Mouse (Mus musculus): ENCODE data around the gene Olfr1150-ps1. TPM values are rescaled to one million over a fixed set of nuclear protein-coding genes. Genes with fewer than 3 reads are reported as not detected.

Gene Olfr1150-ps1
- polyA plus RNA-seq (2021; fragmentation: Nextera tagmentation), result not detected in 2 replicates
- long read RNA-seq, experiment 1, result 0 reads
- long read RNA-seq, experiment 2, result 0 reads

DNA sequence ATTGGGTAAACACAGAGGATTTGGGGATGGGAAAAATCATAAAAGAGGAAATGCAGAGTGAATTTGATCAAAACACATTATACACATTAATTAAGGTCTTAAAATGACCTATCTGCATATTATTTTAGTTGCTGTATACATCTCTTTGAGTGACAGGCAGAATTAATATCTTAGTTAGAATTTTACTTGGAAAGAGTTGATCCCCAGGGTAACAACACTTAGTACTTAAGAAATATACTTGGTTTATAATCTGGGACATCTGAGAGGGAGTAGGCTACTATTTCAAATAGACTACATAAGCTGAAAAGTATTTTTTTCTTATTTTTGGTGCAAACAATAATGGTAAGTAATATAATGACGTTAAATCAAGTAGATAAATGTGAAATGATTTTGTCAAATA is at the start of gene Olfr1150-ps1:
Gene Olfr1150-ps1, plus strand, starts transcription at position 301 of the 400 bp plus-strand sequence.

DNA sequence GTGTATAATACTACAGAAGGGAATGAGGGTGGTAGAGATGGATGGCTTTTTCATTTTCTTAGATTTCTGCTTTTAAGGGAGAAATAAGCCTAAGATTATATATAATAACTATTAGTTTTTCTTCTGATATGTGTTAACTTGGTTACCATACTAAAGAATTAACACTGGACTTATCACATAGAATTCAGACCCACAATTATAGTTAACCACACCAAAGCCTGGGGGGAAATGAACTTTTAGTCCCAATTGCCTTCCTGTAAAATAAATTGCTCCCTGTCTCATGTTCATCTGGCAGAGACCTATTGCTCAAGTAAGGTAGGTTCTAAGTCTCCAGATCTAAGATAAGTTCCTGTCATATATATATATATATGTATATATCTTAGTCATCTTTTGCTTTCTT is 43.5 kb upstream of the Olfr1150-ps1 start, which contains the start of gene Olfr1143:
Gene Olfr1143, plus strand, starts transcription at position 301 of the 400 bp plus-strand sequence.

DNA sequence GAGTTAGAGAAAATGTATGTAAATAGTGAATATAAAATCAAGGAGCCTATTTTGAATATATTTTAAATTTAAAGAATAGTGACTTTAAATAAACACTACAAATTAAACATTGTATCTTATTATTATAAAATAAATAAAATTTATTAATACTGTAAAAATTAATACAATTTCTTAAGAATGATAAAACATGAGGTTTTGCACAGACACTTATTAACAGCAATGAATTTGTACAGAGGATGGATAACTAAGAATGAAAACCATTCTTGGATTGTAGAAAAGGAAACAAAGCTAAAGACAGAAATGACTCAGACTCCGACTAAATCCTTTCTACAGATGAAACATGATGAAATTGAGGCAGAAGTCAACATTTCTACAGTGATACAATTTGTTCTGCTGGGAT is 34.3 kb upstream of the Olfr1150-ps1 start, which contains the start of gene Olfr1145:
Gene Olfr1145, plus strand, starts transcription at position 301 of the 400 bp plus-strand sequence.

DNA sequence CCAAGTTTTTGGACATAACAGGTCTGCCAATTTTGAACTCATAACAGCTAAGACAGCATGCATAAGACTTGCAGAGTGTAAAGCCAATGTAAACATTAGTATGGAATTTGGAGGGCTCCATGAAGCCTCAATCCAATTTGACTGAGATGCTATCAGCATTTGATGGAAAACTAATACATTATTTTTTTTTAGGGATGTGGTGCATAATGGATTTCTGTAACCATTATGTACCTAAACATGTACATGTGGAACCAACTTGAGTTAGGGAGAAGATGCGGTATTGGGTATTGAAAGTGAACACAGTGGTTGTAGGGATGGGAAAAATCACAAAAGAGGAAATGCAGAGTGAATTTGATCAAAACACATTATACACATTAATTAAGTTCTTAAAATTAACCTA is 13.6 kb upstream of the Olfr1150-ps1 start, which contains the start of gene Olfr1148:
Gene Olfr1148, plus strand, starts transcription at position 301 of the 400 bp plus-strand sequence.

DNA sequence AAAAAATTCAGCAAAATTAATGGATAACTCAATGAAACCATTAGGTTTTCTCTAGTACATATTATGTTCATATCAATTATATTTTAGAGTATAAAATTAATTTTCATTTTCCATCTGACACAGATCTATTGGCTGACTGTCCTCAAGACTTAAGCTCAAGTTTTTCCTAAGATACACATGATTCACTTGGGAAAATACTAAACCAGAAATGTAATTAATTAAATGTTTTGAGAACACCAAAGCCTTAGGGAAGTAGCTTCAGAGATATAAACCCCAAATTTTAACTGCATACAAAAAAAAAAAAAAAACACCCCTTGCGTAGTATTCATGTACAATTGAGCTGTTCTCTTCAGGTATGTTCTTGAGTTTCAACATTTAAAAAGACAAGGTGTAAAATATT is 11.8 kb downstream of the Olfr1150-ps1 start, which contains the start of gene Olfr1151:
Gene Olfr1151, plus strand, starts transcription at position 301 of the 400 bp plus-strand sequence.

DNA sequence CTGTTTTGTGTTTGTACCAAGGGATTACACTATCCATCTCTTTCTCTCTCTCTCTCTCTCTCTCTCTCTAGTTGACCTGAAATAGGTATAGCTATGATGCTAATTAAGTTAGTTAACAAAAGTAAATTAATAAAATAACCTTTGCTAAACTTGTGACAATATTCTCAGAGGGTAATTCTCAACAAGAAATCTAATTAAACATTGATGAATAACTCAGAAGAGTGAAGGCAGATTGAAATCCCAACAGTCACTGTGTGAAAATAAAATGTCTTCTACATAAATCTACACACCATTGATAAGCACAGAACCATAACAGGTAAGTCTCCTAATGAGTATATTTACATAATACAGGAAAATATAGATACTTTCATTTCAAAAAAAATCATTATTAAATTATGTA is 22.4 kb downstream of the Olfr1150-ps1 start, which contains the start of gene Olfr1152:
Gene Olfr1152, plus strand, starts transcription at position 301 of the 400 bp plus-strand sequence.

DNA sequence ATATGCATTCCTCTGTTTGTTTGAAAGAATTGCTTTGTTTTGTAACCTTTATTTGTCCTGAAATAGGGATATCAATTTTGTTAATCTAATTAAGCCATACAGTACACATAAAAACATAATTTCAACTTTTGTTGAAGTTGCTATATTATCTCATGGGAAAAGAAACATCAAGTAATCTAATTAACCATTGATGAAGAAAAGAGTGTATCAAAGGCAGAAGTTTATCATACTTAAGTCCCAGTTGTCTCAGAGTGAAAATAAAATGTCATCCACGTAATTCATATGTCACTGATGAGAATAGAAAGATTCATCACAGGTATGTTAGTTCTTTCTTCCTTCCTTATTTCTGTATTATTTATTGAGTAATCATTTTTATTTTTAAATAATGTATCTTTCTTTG is 50.9 kb downstream of the Olfr1150-ps1 start, which contains the start of gene Olfr1153:
Gene Olfr1153, plus strand, starts transcription at position 301 of the 400 bp plus-strand sequence.

Other genes starting within 250 kb of the Olfr1150-ps1 start
- not detected in 2 replicates for gene Olfr1130, start 237.8 kb upstream of the Olfr1150-ps1 start, polyA plus RNA-seq (2021; fragmentation: Nextera tagmentation)
- not detected in 2 replicates for gene Olfr1131, start 216.9 kb upstream of the Olfr1150-ps1 start, polyA plus RNA-seq (2021; fragmentation: Nextera tagmentation)
- gene Olfr1132, start 206.5 kb upstream of the Olfr1150-ps1 start, polyA plus RNA-seq (2021; fragmentation: Nextera tagmentation), result not detected in 2 replicates
- not detected in 2 replicates for gene Olfr1133, start 196.6 kb upstream of the Olfr1150-ps1 start, polyA plus RNA-seq (2021; fragmentation: Nextera tagmentation)
- gene Olfr1134, start 185.5 kb upstream of the Olfr1150-ps1 start, polyA plus RNA-seq (2021; fragmentation: Nextera tagmentation), result not detected in 2 replicates
- gene Olfr1135, start 170.3 kb upstream of the Olfr1150-ps1 start, polyA plus RNA-seq (2021; fragmentation: Nextera tagmentation), result not detected in 2 replicates
- gene Olfr1136, start 150.0 kb upstream of the Olfr1150-ps1 start, polyA plus RNA-seq (2021; fragmentation: Nextera tagmentation), result not detected in 2 replicates
- gene Olfr1137, start 130.8 kb upstream of the Olfr1150-ps1 start, polyA plus RNA-seq (2021; fragmentation: Nextera tagmentation), result not detected in 2 replicates
- gene Olfr1138, start 104.0 kb upstream of the Olfr1150-ps1 start, polyA plus RNA-seq (2021; fragmentation: Nextera tagmentation), result not detected in 2 replicates
- not detected in 2 replicates for gene Olfr1140, start 100.2 kb upstream of the Olfr1150-ps1 start, polyA plus RNA-seq (2021; fragmentation: Nextera tagmentation)
- gene Olfr1141, start 90.0 kb upstream of the Olfr1150-ps1 start, polyA plus RNA-seq (2021; fragmentation: Nextera tagmentation), result not detected in 2 replicates
- not detected in 2 replicates for gene Olfr152, start 64.5 kb upstream of the Olfr1150-ps1 start, polyA plus RNA-seq (2021; fragmentation: Nextera tagmentation)
- not detected in 2 replicates for gene Olfr1143, start 43.4 kb upstream of the Olfr1150-ps1 start, polyA plus RNA-seq (2021; fragmentation: Nextera tagmentation)
- not detected in 2 replicates for gene Olfr1145, start 34.2 kb upstream of the Olfr1150-ps1 start, polyA plus RNA-seq (2021; fragmentation: Nextera tagmentation)
- not detected in 2 replicates for gene Olfr1148, start 13.5 kb upstream of the Olfr1150-ps1 start, polyA plus RNA-seq (2021; fragmentation: Nextera tagmentation)
- not detected in 2 replicates for gene Olfr1151, start 11.9 kb downstream of the Olfr1150-ps1 start, polyA plus RNA-seq (2021; fragmentation: Nextera tagmentation)
- gene Olfr1152, start 22.5 kb downstream of the Olfr1150-ps1 start, polyA plus RNA-seq (2021; fragmentation: Nextera tagmentation), result not detected in 2 replicates
- not detected in 2 replicates for gene Olfr1153, start 51.0 kb downstream of the Olfr1150-ps1 start, polyA plus RNA-seq (2021; fragmentation: Nextera tagmentation)
- not detected in 2 replicates for gene Olfr1154, start 61.2 kb downstream of the Olfr1150-ps1 start, polyA plus RNA-seq (2021; fragmentation: Nextera tagmentation)
- not detected in 2 replicates for gene Olfr1155, start 101.1 kb downstream of the Olfr1150-ps1 start, polyA plus RNA-seq (2021; fragmentation: Nextera tagmentation)
- not detected in 2 replicates for gene Olfr1156, start 109.1 kb downstream of the Olfr1150-ps1 start, polyA plus RNA-seq (2021; fragmentation: Nextera tagmentation)
- gene Olfr1157, start 124.3 kb downstream of the Olfr1150-ps1 start, polyA plus RNA-seq (2021; fragmentation: Nextera tagmentation), result not detected in 2 replicates
- not detected in 2 replicates for gene Olfr74, start 130.7 kb downstream of the Olfr1150-ps1 start, polyA plus RNA-seq (2021; fragmentation: Nextera tagmentation)
- gene Olfr1158, start 146.1 kb downstream of the Olfr1150-ps1 start, polyA plus RNA-seq (2021; fragmentation: Nextera tagmentation), result not detected in 2 replicates
- not detected in 2 replicates for gene Olfr1160, start 164.3 kb downstream of the Olfr1150-ps1 start, polyA plus RNA-seq (2021; fragmentation: Nextera tagmentation)
- not detected in 2 replicates for gene Olfr1161, start 178.8 kb downstream of the Olfr1150-ps1 start, polyA plus RNA-seq (2021; fragmentation: Nextera tagmentation)
- not detected in 2 replicates for gene Olfr73, start 193.7 kb downstream of the Olfr1150-ps1 start, polyA plus RNA-seq (2021; fragmentation: Nextera tagmentation)
- not detected in 2 replicates for gene Olfr1162, start 207.1 kb downstream of the Olfr1150-ps1 start, polyA plus RNA-seq (2021; fragmentation: Nextera tagmentation)
- gene Olfr1163, start 227.8 kb downstream of the Olfr1150-ps1 start, polyA plus RNA-seq (2021; fragmentation: Nextera tagmentation), result not detected in 2 replicates
- gene Olfr1164, start 250.0 kb downstream of the Olfr1150-ps1 start, polyA plus RNA-seq (2021; fragmentation: Nextera tagmentation), result not detected in 2 replicates